11 mouse cellular contexts compared by ENCODE assay signal in genomic region chr17:12631771-12632600, GRCm38 (mm10). TPM values are rescaled to one million over a fixed set of nuclear protein-coding genes. Genes with fewer than 3 reads are reported as not detected.
DNase-seq lines count a peak whose midpoint lies in the region; ATAC-seq and TF ChIP-seq lines count a peak whose summit lies in the region.
"Had no signal": no experiment of that assay in that cellular context is flagged by ENCODE, and none has a peak within 500 bp of the region (broad histone marks: within the 10 kb centered on the region; RNA-seq: fewer than 3 reads in every experiment).

No protein-coding gene starts in this region.

- no peak for TF ChIP-seq CTCF in hindbrain, postnatal 0 days (IDR thresholded peaks at IDR 0.05; ENCODE audit: low read depth)
- TF ChIP-seq CTCF in layer of hippocampus, adult 2 months (conservative IDR thresholded peaks at IDR 0.05), result no peak

- no peak overlapping the region for H3K4me2 ChIP-seq in hindbrain, postnatal 0 days (ENCODE audit: low read depth, low read length)
- H3K4me2 ChIP-seq in hindbrain, embryonic 12.5 days (replicated peaks), result no peak overlapping the region
- no peak overlapping the region for H3K4me2 ChIP-seq in forebrain, embryonic 13.5 days
- H3K4me2 ChIP-seq: hindbrain, embryonic 14.5 days; midbrain, embryonic 12.5 days; stomach, embryonic 15.5 days had no signal

- no peaks in the 10 kb centered on the region for H3K9me3 ChIP-seq in hindbrain, postnatal 0 days (ENCODE audit: low read length)
- no peaks in the 10 kb centered on the region for H3K9me3 ChIP-seq in hindbrain, embryonic 12.5 days (replicated peaks)
- no peaks in the 10 kb centered on the region for H3K9me3 ChIP-seq in forebrain, embryonic 13.5 days (replicated peaks)
- H3K9me3 ChIP-seq: midbrain, embryonic 12.5 days; stomach, embryonic 15.5 days had no signal

- DNase-seq in hindbrain, postnatal 0 days (ENCODE audit: low spot score), result peak; percentile 43
- DNase-seq in adrenal gland, adult 2 months, result peak; percentile 63
- peak; percentile 47 for DNase-seq in hindlimb bud, embryonic 11.5 days (ENCODE audit: extremely low spot score, low read depth, low spot score)
- DNase-seq in lung, postnatal 10 days, result peak; percentile 80
- no peak for DNase-seq in layer of hippocampus, adult 2 months (ENCODE audit: low spot score in 2 of 2)
- no peak for DNase-seq in spleen, postnatal 10 days (ENCODE audit: low spot score in 2 of 2)

- H3K9ac ChIP-seq in hindbrain, postnatal 0 days (replicated peaks; ENCODE audit: low read length), result no peak overlapping the region
- no peak overlapping the region for H3K9ac ChIP-seq in hindbrain, embryonic 12.5 days
- no peak overlapping the region for H3K9ac ChIP-seq in forebrain, embryonic 13.5 days
- H3K9ac ChIP-seq: hindbrain, embryonic 14.5 days; midbrain, embryonic 12.5 days; stomach, embryonic 15.5 days had no signal

- 0 out of 2 replicates have a peak, but pooled peaks cover 6% of the 10 kb centered on the region for H3K4me1 ChIP-seq in hindbrain, postnatal 0 days (ENCODE audit: insufficient read depth, low read length)
- 0 out of 2 replicates have a peak, but pooled peaks cover 7% of the 10 kb centered on the region for H3K4me1 ChIP-seq in hindbrain, embryonic 12.5 days
- H3K4me1 ChIP-seq in forebrain, embryonic 13.5 days, result peaks cover 7% of the 10 kb centered on the region; the same call in 1 of the 2 replicates
- H3K4me1 ChIP-seq: midbrain, embryonic 12.5 days had no signal

- no peaks in the 10 kb centered on the region for H3K36me3 ChIP-seq in hindbrain, postnatal 0 days (ENCODE audit: insufficient read depth, low read length)
- H3K36me3 ChIP-seq in hindbrain, embryonic 12.5 days, result no peaks in the 10 kb centered on the region
- no peaks in the 10 kb centered on the region for H3K36me3 ChIP-seq in forebrain, embryonic 13.5 days (ENCODE audit: poor library complexity, severe bottlenecking)
- H3K36me3 ChIP-seq: midbrain, embryonic 12.5 days; stomach, embryonic 15.5 days had no signal

- no peak overlapping the region for H3K4me3 ChIP-seq in hindbrain, postnatal 0 days (ENCODE audit: low read length)
- no peak overlapping the region for H3K4me3 ChIP-seq in hindbrain, embryonic 12.5 days
- no peak overlapping the region for H3K4me3 ChIP-seq in layer of hippocampus, adult 2 months
- H3K4me3 ChIP-seq in forebrain, embryonic 13.5 days, result no peak overlapping the region
- H3K4me3 ChIP-seq: midbrain, embryonic 12.5 days; stomach, embryonic 15.5 days had no signal

- ATAC-seq in hindbrain, postnatal 0 days, result no peak
- no peak for ATAC-seq in hindbrain, embryonic 12.5 days (ENCODE audit: low FRiP score)
- no peak for ATAC-seq in forebrain, embryonic 13.5 days

- H3K27ac ChIP-seq in hindbrain, postnatal 0 days, result no peak overlapping the region
- no peak overlapping the region for H3K27ac ChIP-seq in hindbrain, embryonic 12.5 days
- no peak overlapping the region for H3K27ac ChIP-seq in layer of hippocampus, adult 2 months
- no peak overlapping the region for H3K27ac ChIP-seq in forebrain, embryonic 13.5 days
- H3K27ac ChIP-seq: hindbrain, embryonic 14.5 days; midbrain, embryonic 12.5 days; stomach, embryonic 15.5 days had no signal

- WGBS in hindbrain, postnatal 0 days, result 30% methylated on average over 7 of the region's 7 CpGs
- 40% methylated on average over 7 of the region's 7 CpGs for WGBS in hindbrain, embryonic 12.5 days
- 55% methylated on average over 7 of the region's 7 CpGs for WGBS in forebrain, embryonic 13.5 days

- H3K27me3 ChIP-seq in hindbrain, postnatal 0 days (ENCODE audit: insufficient read depth, low read length), result no peaks in the 10 kb centered on the region
- no peaks in the 10 kb centered on the region for H3K27me3 ChIP-seq in hindbrain, embryonic 12.5 days
- H3K27me3 ChIP-seq in forebrain, embryonic 13.5 days, result no peaks in the 10 kb centered on the region
- H3K27me3 ChIP-seq: stomach, embryonic 15.5 days had no signal

RNA-seq across cellular contexts. Expression of gene Slc22a1, which starts 43.6 kb away (rescaled TPM):
- 0.10 TPM in 1 of 2 replicates, not detected in the other for total RNA-seq in hindbrain, postnatal 0 days (2014; rRNA removed)
- polyA plus RNA-seq in hindbrain, postnatal 0 days (2015; fragmentation: Nextera tagmentation; extraction: Ambion mirVana), result 0.19 and 0.26 TPM in 2 replicates
- not detected in 2 replicates for polyA plus RNA-seq in hindbrain, embryonic 12.5 days (2016; fragmentation: Nextera tagmentation; extraction: Ambion mirVana)
- 1 to 10 TPM in 1 of 2 experiments, not detected in 1; 1.7 TPM for total RNA-seq in adrenal gland, adult 2 months (2021)
- 0.11 and 0.29 TPM in 2 replicates for polyA plus RNA-seq in adrenal gland, adult 2 months (2012; rRNA removed)
- total RNA-seq in layer of hippocampus, adult 2 months (2021), result not detected
- not detected in 2 replicates for polyA plus RNA-seq in forebrain, embryonic 13.5 days (2015; fragmentation: Nextera tagmentation; extraction: Ambion mirVana)
- polyA plus RNA-seq: hindbrain, embryonic 14.5 days; midbrain, embryonic 12.5 days had no signal

RNA-seq across cellular contexts. Expression of gene Slc22a2, which starts 48.1 kb away (rescaled TPM):
- 0.58 and 0.78 TPM in 2 replicates for total RNA-seq in hindbrain, postnatal 0 days (2014; rRNA removed)
- polyA plus RNA-seq in hindbrain, postnatal 0 days (2015; fragmentation: Nextera tagmentation; extraction: Ambion mirVana), result 1.00 and 1.2 TPM in 2 replicates
- 0.13 TPM in 1 of 2 replicates, not detected in the other for polyA plus RNA-seq in hindbrain, embryonic 12.5 days (2016; fragmentation: Nextera tagmentation; extraction: Ambion mirVana)
- total RNA-seq in adrenal gland, adult 2 months (2021), result not detected
- polyA plus RNA-seq in adrenal gland, adult 2 months (2012; rRNA removed), result 0.04 and 0.12 TPM in 2 replicates
- under 1 TPM; 0.42 to 0.77 TPM for total RNA-seq in layer of hippocampus, adult 2 months (2021)
- 0.17 TPM in 1 of 2 replicates, not detected in the other for polyA plus RNA-seq in forebrain, embryonic 13.5 days (2015; fragmentation: Nextera tagmentation; extraction: Ambion mirVana)

Comparison
In these comparisons a context has a peak if more than half of its experiments do, and no peak if none do; other contexts are left out.
1. DNase-seq: peak in hindbrain, postnatal 0 days (single experiment), adrenal gland, adult 2 months (single experiment), hindlimb bud, embryonic 11.5 days (single experiment) and lung, postnatal 10 days (single experiment); none in layer of hippocampus, adult 2 months (0 of 2) and spleen, postnatal 10 days (0 of 2).